Mouse (Mus musculus) adrenal gland, postnatal 0 days (tissue): ENCODE results near the gene Fut2. TPM values are rescaled to one million over a fixed set of nuclear protein-coding genes. Genes with fewer than 3 reads are reported as not detected.

Source experiments
- polyA plus RNA-seq: library from polyadenylated mRNA; unstranded; fragments of >200 nt; fragmentation: Nextera tagmentation; extraction: Ambion mirVana; gene quantifications from 2 replicates; pipeline ENCODE4 v1.2.1, GENCODE M21; 2015

Gene Fut2
- polyA plus RNA-seq: 0.12 and 0.36 TPM in 2 replicates

GRCm38 (mm10) chr7:45666161-45666560 lies at the start of gene Fut2:
Gene Fut2 (minus strand): TSS chr7:45666394.

GRCm38 (mm10) chr7:45715090-45715708 lies 49.0 kb upstream of the Fut2 start, which contains the start of gene Rpl18:
Gene Rpl18 (plus strand): TSS chr7:45715457.

GRCm38 (mm10) chr7:45704730-45705442 lies 38.7 kb upstream of the Fut2 start, which contains the start of gene Dbp:
Gene Dbp (plus strand): TSS chr7:45705088.

GRCm38 (mm10) chr7:45699523-45700141 lies 33.4 kb upstream of the Fut2 start, which contains the start of gene Car11:
Gene Car11 (plus strand): TSS chr7:45699843.

GRCm38 (mm10) chr7:45693921-45694591 lies 27.9 kb upstream of the Fut2 start, which contains the start of gene Sec1:
Gene Sec1 (minus strand): TSS chr7:45694402.

GRCm38 (mm10) chr7:45683396-45684050 lies 17.3 kb upstream of the Fut2 start, which contains the start of gene Ntn5:
Gene Ntn5 (plus strand): TSS chr7:45684022.

GRCm38 (mm10) chr7:45639561-45640027 lies 26.6 kb downstream of the Fut2 start, which contains the start of gene Mamstr:
Gene Mamstr (plus strand): TSS chr7:45639977.

GRCm38 (mm10) chr7:45627261-45627660 lies 38.9 kb downstream of the Fut2 start, which contains the start of gene Rasip1:
Gene Rasip1 (plus strand): TSS chr7:45627488.

GRCm38 (mm10) chr7:45621443-45621842 lies 44.8 kb downstream of the Fut2 start, which contains the start of gene Izumo1:
Gene Izumo1 (plus strand): TSS chr7:45621811.

GRCm38 (mm10) chr7:45617042-45617695 lies 49.0 kb downstream of the Fut2 start, which contains the start of gene Fut1:
Gene Fut1 (plus strand): TSS chr7:45617289.

Other genes starting within 250 kb of the Fut2 start
- not detected in 2 replicates for gene Lhb, start 245.6 kb downstream of the Fut2 start, polyA plus RNA-seq
- gene Gys1, start 231.6 kb downstream of the Fut2 start, polyA plus RNA-seq: 7.8 and 11.6 TPM in 2 replicates
- gene Ruvbl2, start 228.3 kb downstream of the Fut2 start, polyA plus RNA-seq: 45.5 and 60.2 TPM in 2 replicates
- gene Ftl1, start 206.5 kb downstream of the Fut2 start, polyA plus RNA-seq: 4,437 and 5,089 TPM in 2 replicates
- 172 and 189 TPM in 2 replicates for gene Bax, start 199.5 kb downstream of the Fut2 start, polyA plus RNA-seq
- gene Tulp2, start 184.5 kb downstream of the Fut2 start, polyA plus RNA-seq: 0.33 and 0.91 TPM in 2 replicates
- 0.35 and 0.77 TPM in 2 replicates for gene Gm45808, start 179.6 kb downstream of the Fut2 start, polyA plus RNA-seq
- 9.9 and 22.7 TPM in 2 replicates for gene Dhdh, start 177.6 kb downstream of the Fut2 start, polyA plus RNA-seq
- 163 and 205 TPM in 2 replicates for gene Nucb1, start 156.0 kb downstream of the Fut2 start, polyA plus RNA-seq
- 25.5 and 32.7 TPM in 2 replicates for gene Ppp1r15a, start 140.1 kb downstream of the Fut2 start, polyA plus RNA-seq
- gene Plekha4, start 140.1 kb downstream of the Fut2 start, polyA plus RNA-seq: 8.4 and 12.0 TPM in 2 replicates
- 1.1 and 3.2 TPM in 2 replicates for gene Hsd17b14, start 111.5 kb downstream of the Fut2 start, polyA plus RNA-seq
- 58.9 and 92.5 TPM in 2 replicates for gene Bcat2, start 96.2 kb downstream of the Fut2 start, polyA plus RNA-seq
- 0.57 and 1.8 TPM in 2 replicates for gene Fgf21, start 50.9 kb downstream of the Fut2 start, polyA plus RNA-seq
- gene Fut1, start 49.1 kb downstream of the Fut2 start, polyA plus RNA-seq: 0.17 TPM in 1 of 2 replicates, not detected in the other
- 0.21 and 0.27 TPM in 2 replicates for gene Izumo1, start 44.6 kb downstream of the Fut2 start, polyA plus RNA-seq
- 7.4 and 12.5 TPM in 2 replicates for gene Rasip1, start 38.9 kb downstream of the Fut2 start, polyA plus RNA-seq
- 5.8 and 7.0 TPM in 2 replicates for gene Mamstr, start 26.4 kb downstream of the Fut2 start, polyA plus RNA-seq
- 0.25 TPM in 1 of 2 replicates, not detected in the other for gene Ntn5, start 17.6 kb upstream of the Fut2 start, polyA plus RNA-seq
- gene Sec1, start 28.0 kb upstream of the Fut2 start, polyA plus RNA-seq: 0.14 and 0.33 TPM in 2 replicates
- 8.4 and 17.6 TPM in 2 replicates for gene Car11, start 33.4 kb upstream of the Fut2 start, polyA plus RNA-seq
- 40.4 and 69.7 TPM in 2 replicates for gene Dbp, start 38.7 kb upstream of the Fut2 start, polyA plus RNA-seq
- 795 and 838 TPM in 2 replicates for gene Rpl18, start 49.1 kb upstream of the Fut2 start, polyA plus RNA-seq
- 13.2 and 16.9 TPM in 2 replicates for gene Sphk2, start 51.6 kb upstream of the Fut2 start, polyA plus RNA-seq
- gene Fam83e, start 54.8 kb upstream of the Fut2 start, polyA plus RNA-seq: 0.14 and 0.47 TPM in 2 replicates
- gene Spaca4, start 59.4 kb upstream of the Fut2 start, polyA plus RNA-seq: not detected in 2 replicates
- gene Lmtk3, start 117.3 kb upstream of the Fut2 start, polyA plus RNA-seq: 1.4 and 2.0 TPM in 2 replicates
- 0.54 and 0.91 TPM in 2 replicates for gene Sult2b1, start 118.3 kb upstream of the Fut2 start, polyA plus RNA-seq
- gene Cyth2, start 148.2 kb upstream of the Fut2 start, polyA plus RNA-seq: 89.1 and 99.9 TPM in 2 replicates
- 0.36 and 0.38 TPM in 2 replicates for gene Kcnj14, start 158.4 kb upstream of the Fut2 start, polyA plus RNA-seq
- gene Grwd1, start 164.6 kb upstream of the Fut2 start, polyA plus RNA-seq: 17.5 and 26.8 TPM in 2 replicates
- gene Kdelr1, start 206.4 kb upstream of the Fut2 start, polyA plus RNA-seq: 60.1 and 83.7 TPM in 2 replicates
- gene Grin2d, start 212.0 kb upstream of the Fut2 start, polyA plus RNA-seq: 0.55 and 0.84 TPM in 2 replicates
- 0.94 and 0.98 TPM in 2 replicates for gene Syngr4, start 230.3 kb upstream of the Fut2 start, polyA plus RNA-seq
- gene Tmem143, start 230.5 kb upstream of the Fut2 start, polyA plus RNA-seq: 5.0 and 10.1 TPM in 2 replicates